Mouse (Mus musculus): ENCODE measurements around the gene Psen2.

Gene Psen2

GRCm38 (mm10) chr1:180193391-180193935 lies 69.8 kb downstream of the Psen2 start:
- in situ Hi-C loops (cut with MboI; ENCODE audit: low pct_unique_long_range_greater_than_20kb in 1 of 2, low sequenced_read_pairs in 2 of 2, unreplicated experiment in 1 of 2) = no loop called here

GRCm38 (mm10) chr1:180192866-180193265 lies 70.4 kb downstream of the Psen2 start:
- in situ Hi-C loops (cut with MboI; ENCODE audit: low pct_unique_long_range_greater_than_20kb in 1 of 2, low sequenced_read_pairs in 2 of 2, unreplicated experiment in 1 of 2) = no loop called here

- in situ Hi-C loops (cut with MboI; ENCODE audit: low pct_unique_long_range_greater_than_20kb in 1 of 2, low sequenced_read_pairs in 2 of 2, unreplicated experiment in 1 of 2) = no loop called here
Observed at GRCm38 (mm10) chr1:180191651-180192220, 71.5 kb downstream of the Psen2 start.

GRCm38 (mm10) chr1:180191112-180191511 lies 72.1 kb downstream of the Psen2 start:
- in situ Hi-C loops (cut with MboI; ENCODE audit: low pct_unique_long_range_greater_than_20kb in 1 of 2, low sequenced_read_pairs in 2 of 2, unreplicated experiment in 1 of 2) = no loop called here

- in situ Hi-C loops (cut with MboI; ENCODE audit: low pct_unique_long_range_greater_than_20kb in 1 of 2, low sequenced_read_pairs in 2 of 2, unreplicated experiment in 1 of 2) = no loop called here
Observed at GRCm38 (mm10) chr1:180188951-180189350, 74.3 kb downstream of the Psen2 start.

- in situ Hi-C loops (cut with MboI; ENCODE audit: low pct_unique_long_range_greater_than_20kb in 1 of 2, low sequenced_read_pairs in 2 of 2, unreplicated experiment in 1 of 2) = no loop called here
Observed at GRCm38 (mm10) chr1:180186371-180186770, 76.9 kb downstream of the Psen2 start.

GRCm38 (mm10) chr1:180185877-180186276 lies 77.4 kb downstream of the Psen2 start:
- in situ Hi-C loops (cut with MboI; ENCODE audit: low pct_unique_long_range_greater_than_20kb in 1 of 2, low sequenced_read_pairs in 2 of 2, unreplicated experiment in 1 of 2) = no loop called here

GRCm38 (mm10) chr1:180184768-180185167 lies 78.5 kb downstream of the Psen2 start:
- in situ Hi-C loops (cut with MboI; ENCODE audit: low pct_unique_long_range_greater_than_20kb in 1 of 2, low sequenced_read_pairs in 2 of 2, unreplicated experiment in 1 of 2) = no loop called here

- in situ Hi-C loops (cut with MboI; ENCODE audit: low pct_unique_long_range_greater_than_20kb in 1 of 2, low sequenced_read_pairs in 2 of 2, unreplicated experiment in 1 of 2) = no loop called here
Observed at GRCm38 (mm10) chr1:180183525-180184159, 79.6 kb downstream of the Psen2 start.

GRCm38 (mm10) chr1:180182731-180183130 lies 80.5 kb downstream of the Psen2 start:
- in situ Hi-C loops (cut with MboI; ENCODE audit: low pct_unique_long_range_greater_than_20kb in 1 of 2, low sequenced_read_pairs in 2 of 2, unreplicated experiment in 1 of 2) = no loop called here

- in situ Hi-C loops (cut with MboI; ENCODE audit: low pct_unique_long_range_greater_than_20kb in 1 of 2, low sequenced_read_pairs in 2 of 2, unreplicated experiment in 1 of 2) = no loop called here
Observed at GRCm38 (mm10) chr1:180181966-180182319, 81.3 kb downstream of the Psen2 start.

- in situ Hi-C loops (cut with MboI; ENCODE audit: low pct_unique_long_range_greater_than_20kb in 1 of 2, low sequenced_read_pairs in 2 of 2, unreplicated experiment in 1 of 2) = no loop called here
Observed at GRCm38 (mm10) chr1:180181304-180181965, 81.8 kb downstream of the Psen2 start.

GRCm38 (mm10) chr1:180179840-180180239 lies 83.4 kb downstream of the Psen2 start:
- in situ Hi-C loops (cut with MboI; ENCODE audit: low pct_unique_long_range_greater_than_20kb in 1 of 2, low sequenced_read_pairs in 2 of 2, unreplicated experiment in 1 of 2) = no loop called here

GRCm38 (mm10) chr1:180179100-180179499 lies 84.1 kb downstream of the Psen2 start:
- in situ Hi-C loops (cut with MboI; ENCODE audit: low pct_unique_long_range_greater_than_20kb in 1 of 2, low sequenced_read_pairs in 2 of 2, unreplicated experiment in 1 of 2) = no loop called here

- in situ Hi-C loops (cut with MboI; ENCODE audit: low pct_unique_long_range_greater_than_20kb in 1 of 2, low sequenced_read_pairs in 2 of 2, unreplicated experiment in 1 of 2) = no loop called here
Observed at GRCm38 (mm10) chr1:180178340-180178739, 84.9 kb downstream of the Psen2 start.
